Mouse (Mus musculus): ENCODE results near the gene Wdr6.

Gene Wdr6

GRCm38 (mm10) chr9:108523341-108523740 is 55.2 kb downstream of the Wdr6 start:
- DNase-seq (ENCODE audit: low spot score): no peak
